Mouse (Mus musculus): ENCODE results near the gene Lim2. TPM values are rescaled to one million over a fixed set of nuclear protein-coding genes. Genes with fewer than 3 reads are reported as not detected.

Gene Lim2
- polyA plus RNA-seq, 1 experiment = not detected

DNA sequence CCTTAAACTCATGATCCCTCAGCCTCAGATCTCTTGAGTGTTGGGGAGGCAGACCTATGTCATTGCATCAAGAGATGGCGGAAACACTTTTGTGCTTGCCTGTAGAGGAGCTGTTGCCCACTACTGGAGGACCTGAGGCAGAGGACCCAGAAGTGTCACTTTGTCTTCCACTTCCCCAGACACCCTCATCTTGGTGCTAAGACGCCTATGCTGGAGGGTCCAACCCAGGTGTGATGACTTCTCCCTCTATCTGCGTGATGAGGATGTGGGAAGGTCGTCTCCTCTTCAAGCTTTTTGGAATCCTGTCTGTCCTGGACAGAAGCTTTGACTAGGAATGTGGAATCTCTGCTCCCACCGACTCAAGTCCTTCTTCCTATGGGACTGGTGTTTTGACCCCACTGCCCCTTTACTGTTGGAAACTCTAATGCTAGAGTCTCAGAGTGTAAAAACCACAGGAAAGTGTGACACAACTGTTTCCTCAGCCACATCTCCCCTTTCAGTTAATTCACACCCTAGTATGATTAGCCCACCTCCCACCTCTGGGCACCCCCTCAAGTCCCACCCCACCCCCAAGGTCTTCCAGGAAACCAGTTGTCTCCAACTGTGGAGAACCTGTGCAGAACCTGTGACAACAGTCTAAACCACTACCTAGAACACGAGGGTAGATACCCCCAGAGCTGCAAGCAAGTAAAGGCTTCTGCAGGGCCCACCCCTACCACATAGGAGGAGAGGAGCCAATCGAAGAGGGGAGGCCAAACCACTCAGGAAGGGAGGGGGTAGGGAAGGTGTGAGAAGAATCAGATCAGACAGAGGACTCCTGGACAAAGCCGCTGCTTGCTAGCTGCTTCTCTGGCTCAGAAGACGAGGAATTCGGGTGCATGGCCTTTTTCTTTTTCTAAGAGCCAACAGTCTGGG, 9.1 kb downstream of the Lim2 start, which contains the start of gene Nkg7:
Gene Nkg7, plus strand, starts transcription at position 733 of the 915 bp plus-strand sequence.
- Histone ChIP-seq H3K27ac (replicated peaks; ENCODE audit: low read depth, low read length) (no peak within 1 kb of the TSS), H3K4me1 (ENCODE audit: control insufficient read depth, insufficient read depth, insufficient read length, low read length) (no peaks in the 10 kb centered on the region), H3K4me3 (ENCODE audit: insufficient read depth, low read depth, low read length) (no peak within 1 kb of the TSS)

DNA sequence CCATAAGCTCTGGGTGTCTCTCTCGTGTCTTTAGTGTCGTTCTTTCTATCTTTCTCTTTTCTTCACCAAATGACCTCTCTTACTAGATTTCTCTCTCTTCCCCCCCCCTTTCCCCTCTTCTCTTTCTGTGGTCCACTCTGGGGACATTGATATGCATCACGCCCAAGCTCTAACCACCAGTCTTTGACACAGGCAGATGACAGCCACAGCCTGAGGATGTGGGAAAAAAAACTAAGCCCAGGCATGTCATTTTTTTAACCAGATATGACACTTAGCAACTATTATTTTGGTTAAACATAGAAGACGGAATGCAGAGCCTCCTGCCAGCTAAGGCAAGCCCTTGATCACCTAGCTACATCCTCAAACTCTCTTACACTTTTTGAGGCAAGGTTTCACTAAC, 11.1 kb downstream of the Lim2 start:
- Histone ChIP-seq H3K4me1 (ENCODE audit: control insufficient read depth, insufficient read depth, insufficient read length, low read length) (peaks cover 4% of the 10 kb centered on the region), H3K4me3 (ENCODE audit: insufficient read depth, low read depth, low read length) (no peak overlapping the region), H3K27ac (replicated peaks; ENCODE audit: low read depth, low read length) (no peak overlapping the region)

DNA sequence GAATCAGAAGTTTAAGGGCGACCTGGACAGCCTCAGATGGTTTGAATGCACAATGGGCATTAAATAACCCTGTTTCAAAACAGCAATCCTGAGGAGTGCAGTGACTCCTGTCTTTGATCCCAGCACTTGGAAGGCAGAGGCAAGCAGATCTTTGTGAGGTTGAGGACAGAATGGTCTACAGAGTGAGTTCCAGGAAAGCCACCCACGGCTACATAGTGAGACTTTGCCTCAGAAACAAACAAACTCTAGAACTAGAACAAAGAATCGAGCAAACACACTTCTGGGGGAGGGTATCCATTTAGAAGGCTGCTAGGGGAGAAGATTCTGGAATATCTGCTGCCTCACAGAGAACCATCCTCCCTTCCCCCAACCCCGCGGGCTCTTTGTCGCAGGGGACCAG, 13.0 kb downstream of the Lim2 start, which contains the start of gene Cldnd2:
Gene Cldnd2, plus strand, starts transcription at position 301 of the 400 bp plus-strand sequence.
- H3K4me1 ChIP-seq (ENCODE audit: control insufficient read depth, insufficient read depth, insufficient read length, low read length) = peaks cover 4% of the 10 kb centered on the region
- no peak within 1 kb of the TSS for H3K27ac ChIP-seq (replicated peaks; ENCODE audit: low read depth, low read length)
- no peak within 1 kb of the TSS for H3K4me3 ChIP-seq (ENCODE audit: insufficient read depth, low read depth, low read length)

DNA sequence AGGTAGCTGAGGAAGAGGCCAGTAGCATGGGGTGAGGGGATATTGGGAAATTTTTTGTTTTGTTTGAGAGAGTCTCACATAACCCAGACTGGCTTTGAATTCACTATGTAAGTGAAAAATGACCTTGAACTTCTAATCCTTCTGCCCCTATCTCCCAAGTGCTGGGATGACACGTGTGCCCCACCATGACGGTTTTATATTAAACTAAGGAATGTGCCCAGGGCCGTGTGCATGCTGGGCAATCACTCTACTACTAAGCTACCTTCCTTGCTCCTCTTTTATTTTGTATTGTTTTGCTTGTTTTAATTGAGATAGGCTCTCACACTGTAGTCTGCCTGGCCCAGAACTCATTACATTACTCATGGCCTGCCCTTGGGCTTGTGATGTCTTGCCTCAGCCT, 13.6 kb downstream of the Lim2 start:
- H3K27ac ChIP-seq (replicated peaks; ENCODE audit: low read depth, low read length) = no peak overlapping the region
- H3K4me3 ChIP-seq (ENCODE audit: insufficient read depth, low read depth, low read length) = no peak overlapping the region
- peaks cover 4% of the 10 kb centered on the region for H3K4me1 ChIP-seq (ENCODE audit: control insufficient read depth, insufficient read depth, insufficient read length, low read length)

DNA sequence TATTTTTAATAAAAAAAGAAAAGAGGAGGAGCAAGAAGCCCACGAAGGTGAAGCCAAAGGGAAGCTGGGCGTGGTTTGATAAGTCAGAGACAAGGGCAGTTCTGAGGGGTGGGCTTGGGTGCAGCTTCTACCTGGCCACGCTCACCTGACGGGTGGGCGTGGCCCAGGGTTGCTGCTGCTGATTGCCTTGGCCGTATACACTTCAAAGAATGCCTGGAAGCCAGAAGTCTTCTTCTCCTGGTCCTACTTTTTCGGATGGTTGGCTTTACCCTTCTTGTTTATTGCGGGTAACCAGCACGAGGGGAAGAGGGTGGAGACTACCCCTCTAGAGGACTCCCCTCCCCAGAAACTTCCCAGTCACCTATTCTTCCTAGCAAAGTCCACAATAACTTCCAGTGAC, 15.2 kb downstream of the Lim2 start:
- peaks cover 15% of the 10 kb centered on the region for H3K4me1 ChIP-seq (ENCODE audit: control insufficient read depth, insufficient read depth, insufficient read length, low read length)

DNA sequence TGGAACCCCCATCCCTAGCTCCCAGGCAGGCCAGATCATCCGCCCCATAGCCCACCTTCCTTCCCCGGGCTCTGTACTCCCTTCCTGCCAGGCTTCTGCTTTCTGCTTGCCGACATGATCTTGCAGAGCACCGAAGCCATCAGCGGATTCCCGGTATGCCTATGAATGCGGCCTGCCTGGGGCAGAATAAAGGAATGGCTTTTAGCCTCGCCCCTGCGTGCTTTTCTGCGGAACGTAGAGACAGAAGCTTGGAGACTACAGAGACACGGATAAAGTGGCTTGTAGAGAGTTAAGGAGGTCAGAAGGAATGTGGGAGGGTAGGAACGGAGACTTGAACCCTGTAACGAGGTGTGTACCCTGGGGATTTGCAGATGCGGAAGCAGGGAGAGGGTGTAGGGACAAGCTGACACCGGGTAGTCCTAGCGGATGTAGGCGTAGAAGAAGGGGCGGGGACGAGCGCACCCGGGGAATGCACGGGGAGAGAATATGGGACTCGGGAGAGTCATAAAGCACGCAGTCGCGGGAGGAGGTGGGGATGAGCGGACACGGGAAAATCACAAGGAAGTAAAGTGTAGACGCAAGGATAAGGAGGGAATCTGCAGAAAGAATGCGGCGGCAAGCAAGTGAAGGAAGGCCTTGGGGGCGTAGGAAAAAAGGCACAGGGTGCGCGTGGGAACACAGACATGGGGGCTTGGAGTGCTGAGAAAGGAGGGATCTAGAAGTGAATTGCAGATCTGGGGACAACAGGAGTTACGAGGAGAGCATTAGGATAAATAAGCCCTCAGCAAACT, 15.9 kb downstream of the Lim2 start:
- H3K4me3 ChIP-seq (ENCODE audit: insufficient read depth, low read depth, low read length) = peak overlapping the region; percentile 63
- H3K4me1 ChIP-seq (ENCODE audit: control insufficient read depth, insufficient read depth, insufficient read length, low read length) = peaks cover 20% of the 10 kb centered on the region
- peak overlapping the region; percentile 97 for H3K27ac ChIP-seq (replicated peaks; ENCODE audit: low read depth, low read length)

More for the DNA sequence above, 15.2 kb downstream of the Lim2 start:
- H3K4me3 ChIP-seq (ENCODE audit: insufficient read depth, low read depth, low read length) = peak overlapping the region; percentile 63
- H3K27ac ChIP-seq (replicated peaks; ENCODE audit: low read depth, low read length) = peak overlapping the region; percentile 97

DNA sequence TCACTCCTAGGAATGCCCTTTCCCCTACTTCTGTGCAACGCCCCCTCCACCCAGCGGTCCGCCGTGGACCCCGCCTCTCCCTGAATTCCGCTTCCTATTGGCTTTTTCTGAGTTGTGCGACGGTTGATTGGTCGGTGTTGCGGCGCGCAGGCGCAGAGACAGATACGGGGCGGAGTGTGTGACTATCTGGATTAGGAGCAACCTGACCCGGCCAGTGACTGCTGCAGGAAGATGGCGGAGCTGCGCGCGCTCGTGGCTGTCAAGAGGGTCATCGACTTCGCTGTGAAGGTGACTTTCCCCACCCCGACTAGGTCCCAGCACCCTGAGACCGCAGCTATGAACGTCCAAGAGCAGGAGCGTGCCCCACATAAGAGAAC, 16.4 kb downstream of the Lim2 start, which contains the start of the genes Etfb and Gm45233:
Gene Etfb, plus strand, starts transcription at position 167 of the 377 bp plus-strand sequence.
Gene Gm45233, plus strand, starts transcription at position 212 of the 377 bp plus-strand sequence.
- Histone ChIP-seq H3K4me3 (ENCODE audit: insufficient read depth, low read depth, low read length) (peak within 1 kb of the TSS; percentile 82), H3K4me1 (ENCODE audit: control insufficient read depth, insufficient read depth, insufficient read length, low read length) (peaks cover 24% of the 10 kb centered on the region), H3K27ac (replicated peaks; ENCODE audit: low read depth, low read length) (peak within 1 kb of the TSS; percentile 97)

DNA sequence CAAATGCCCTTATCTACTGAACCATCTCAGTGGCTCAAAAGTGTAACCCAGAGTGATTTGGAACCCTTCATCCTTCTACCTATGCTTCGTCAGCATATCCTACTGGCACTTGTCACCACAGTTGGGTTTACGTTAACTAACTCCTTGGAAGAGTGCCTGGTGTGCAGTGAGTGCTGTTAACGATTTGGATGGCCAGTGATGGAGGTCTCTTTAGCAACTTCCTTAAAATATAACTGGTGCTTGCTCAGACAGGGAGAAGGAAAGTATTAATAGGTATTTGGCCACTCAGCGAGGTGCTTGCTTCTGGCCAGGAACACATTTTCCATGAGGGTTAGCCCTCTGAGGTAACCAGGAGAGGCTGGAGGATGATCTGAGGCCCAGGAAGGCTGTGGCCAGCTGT, 20.3 kb downstream of the Lim2 start:
- H3K27ac ChIP-seq (replicated peaks; ENCODE audit: low read depth, low read length) = peak overlapping the region; percentile 66
- peaks cover 37% of the 10 kb centered on the region for H3K4me1 ChIP-seq (ENCODE audit: control insufficient read depth, insufficient read depth, insufficient read length, low read length)
- no peak overlapping the region for H3K4me3 ChIP-seq (ENCODE audit: insufficient read depth, low read depth, low read length)

DNA sequence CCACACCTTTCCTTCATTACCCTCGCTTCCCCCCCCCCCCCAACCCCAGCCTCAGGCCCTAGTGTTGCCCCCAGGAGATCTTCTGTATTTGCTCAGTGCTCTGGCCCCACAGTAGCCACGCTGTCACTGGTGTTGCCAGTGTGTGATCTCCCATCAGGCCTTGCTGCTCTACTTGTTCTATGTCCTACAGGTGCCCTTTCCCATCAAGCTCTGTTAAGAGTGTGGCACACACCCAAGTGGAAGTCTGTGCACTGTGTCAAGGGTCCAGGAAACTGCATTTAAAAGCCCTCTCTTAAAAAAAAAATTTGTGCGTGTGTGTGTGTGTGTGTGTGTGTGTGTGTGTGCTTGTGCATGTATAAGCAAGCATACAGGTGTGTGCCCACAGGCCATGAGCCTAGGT, 20.8 kb downstream of the Lim2 start:
- Histone ChIP-seq H3K4me1 (ENCODE audit: control insufficient read depth, insufficient read depth, insufficient read length, low read length) (peaks cover 40% of the 10 kb centered on the region), H3K27ac (replicated peaks; ENCODE audit: low read depth, low read length) (peak overlapping the region; percentile 80), H3K4me3 (ENCODE audit: insufficient read depth, low read depth, low read length) (no peak overlapping the region)

DNA sequence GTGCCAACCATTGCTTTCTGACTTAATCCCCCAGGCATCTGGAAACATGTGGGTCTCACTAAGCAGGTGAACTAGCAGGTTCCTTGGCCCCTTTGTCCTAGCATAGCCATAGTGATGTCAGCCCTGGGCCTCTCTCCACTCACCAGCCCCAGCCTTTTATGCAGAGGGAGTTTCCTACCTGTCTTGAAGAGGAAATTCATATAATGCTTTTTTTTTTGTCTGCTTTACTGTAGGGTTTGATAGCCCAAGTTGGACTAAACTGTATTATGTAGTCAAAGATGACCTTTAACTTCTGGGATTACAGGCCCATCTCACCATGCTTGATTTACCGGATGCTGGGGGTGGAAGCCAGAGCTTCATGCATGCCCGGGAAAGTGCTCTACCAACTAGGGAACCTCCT, 22.3 kb downstream of the Lim2 start:
- peaks cover 45% of the 10 kb centered on the region for H3K4me1 ChIP-seq (ENCODE audit: control insufficient read depth, insufficient read depth, insufficient read length, low read length)
- no peak overlapping the region for H3K27ac ChIP-seq (replicated peaks; ENCODE audit: low read depth, low read length)
- H3K4me3 ChIP-seq (ENCODE audit: insufficient read depth, low read depth, low read length) = no peak overlapping the region

DNA sequence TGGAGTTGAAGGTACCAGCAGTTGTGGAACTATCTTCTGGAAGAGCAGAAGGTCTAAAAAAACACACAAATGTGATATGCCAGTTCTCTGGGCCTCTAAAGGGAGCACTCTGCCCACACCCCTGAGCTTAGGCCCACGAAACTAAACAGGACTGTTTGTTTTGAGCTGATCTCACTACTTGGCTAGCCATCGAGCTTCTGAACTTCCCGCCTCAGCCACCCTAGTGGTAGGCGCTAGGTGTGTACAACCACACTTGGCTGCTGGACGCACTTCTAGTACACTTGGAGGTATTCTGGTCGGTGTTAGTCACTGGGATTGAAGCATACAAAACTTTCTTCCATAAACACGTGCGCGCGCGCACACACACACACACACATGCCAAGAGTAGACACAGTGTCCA, 24.3 kb downstream of the Lim2 start:
- peaks cover 42% of the 10 kb centered on the region for H3K4me1 ChIP-seq (ENCODE audit: control insufficient read depth, insufficient read depth, insufficient read length, low read length)
- peak overlapping the region; percentile 59 for H3K27ac ChIP-seq (replicated peaks; ENCODE audit: low read depth, low read length)
- no peak overlapping the region for H3K4me3 ChIP-seq (ENCODE audit: insufficient read depth, low read depth, low read length)

DNA sequence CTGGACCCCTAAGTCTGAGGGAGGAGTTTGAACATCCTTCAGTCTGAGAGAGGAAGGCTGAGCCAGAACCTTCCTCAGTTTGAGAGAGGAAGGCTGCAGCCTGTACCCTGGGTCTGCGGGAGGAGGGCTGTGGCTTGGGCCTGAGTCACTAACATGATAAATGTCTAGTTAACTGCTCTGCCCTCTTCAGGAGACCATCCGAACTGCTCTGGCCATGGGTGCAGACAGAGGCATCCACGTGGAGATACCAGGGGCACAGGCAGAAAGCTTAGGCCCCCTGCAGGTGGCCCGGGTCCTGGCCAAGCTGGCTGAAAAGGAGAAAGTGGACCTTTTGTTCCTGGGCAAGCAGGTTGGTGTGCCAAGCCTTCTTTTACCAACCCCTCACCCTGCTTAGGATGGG, 25.1 kb downstream of the Lim2 start:
- no peak overlapping the region for H3K4me3 ChIP-seq (ENCODE audit: insufficient read depth, low read depth, low read length)
- H3K27ac ChIP-seq (replicated peaks; ENCODE audit: low read depth, low read length) = peak overlapping the region; percentile 59; the same call in 1 of the 2 replicates

DNA sequence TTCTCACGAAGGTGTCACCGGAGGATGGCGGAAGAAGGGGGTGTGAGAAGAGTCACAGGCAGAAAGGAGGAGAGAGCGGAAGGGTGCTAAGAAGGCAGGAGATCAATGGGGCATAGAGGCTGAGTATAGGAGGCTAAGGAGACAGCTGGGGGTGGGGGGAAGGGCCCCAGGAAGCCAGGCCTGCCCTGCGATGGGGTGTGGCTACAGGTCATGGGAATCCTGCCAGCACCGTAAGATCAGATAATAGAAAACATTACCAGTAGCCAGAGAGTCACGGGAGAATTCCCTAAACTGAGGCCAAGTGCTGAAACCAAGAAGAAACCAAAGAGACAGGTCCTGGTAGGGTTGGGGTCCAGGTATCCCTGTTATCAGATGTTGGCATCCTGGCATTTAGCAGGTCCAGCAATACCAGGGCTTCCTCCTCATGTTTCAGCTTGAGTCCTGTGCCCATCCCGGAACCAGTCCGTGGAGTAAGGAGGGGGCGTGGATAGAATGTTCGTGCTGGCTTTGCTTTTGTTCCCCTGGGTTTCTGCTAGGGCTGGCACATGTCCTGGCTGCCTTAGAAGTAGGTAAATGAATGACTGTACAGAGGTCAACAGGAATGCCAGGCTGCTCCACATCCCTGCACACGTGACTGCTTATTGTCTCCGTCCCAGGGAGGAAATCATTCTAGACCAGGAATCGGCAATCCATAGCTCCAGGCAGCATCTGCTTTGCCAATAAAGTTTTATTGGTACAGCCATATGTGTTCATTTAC, 26.3 kb downstream of the Lim2 start:
- Histone ChIP-seq H3K4me1 (ENCODE audit: control insufficient read depth, insufficient read depth, insufficient read length, low read length) (peaks cover 26% of the 10 kb centered on the region), H3K4me3 (ENCODE audit: insufficient read depth, low read depth, low read length) (no peak overlapping the region), H3K27ac (replicated peaks; ENCODE audit: low read depth, low read length) (peak overlapping the region; percentile 60)

More for the DNA sequence above, 25.1 kb downstream of the Lim2 start:
- peaks cover 35% of the 10 kb centered on the region for H3K4me1 ChIP-seq (ENCODE audit: control insufficient read depth, insufficient read depth, insufficient read length, low read length)

DNA sequence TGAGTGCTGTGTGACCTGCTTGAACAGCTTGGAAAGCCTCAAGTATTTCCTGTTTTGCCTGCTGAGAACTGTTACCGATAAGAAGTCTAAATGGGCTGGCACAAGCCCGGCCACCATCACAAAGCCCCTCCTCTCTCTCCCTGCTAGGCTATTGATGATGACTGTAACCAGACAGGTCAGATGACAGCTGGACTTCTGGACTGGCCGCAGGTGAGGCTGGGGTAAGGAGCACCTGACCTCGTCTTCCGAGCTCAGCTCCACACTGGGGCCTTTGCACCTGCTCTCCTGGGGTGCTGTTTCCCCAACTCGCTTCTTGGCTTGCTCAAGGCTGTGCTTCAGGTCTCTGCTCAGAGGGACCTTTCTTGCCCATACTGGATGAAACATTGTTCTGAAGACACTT, 26.9 kb downstream of the Lim2 start:
- Histone ChIP-seq H3K4me1 (ENCODE audit: control insufficient read depth, insufficient read depth, insufficient read length, low read length) (peaks cover 23% of the 10 kb centered on the region), H3K4me3 (ENCODE audit: insufficient read depth, low read depth, low read length) (no peak overlapping the region), H3K27ac (replicated peaks; ENCODE audit: low read depth, low read length) (peak overlapping the region; percentile 60)
